Mouse (Mus musculus) thymus, postnatal 10 days (tissue): Measurements from ENCODE around the gene Spice1.

Source experiments
- DNase-seq, 2 experiments: peaks; one replicate each; pipeline ENCODE4 v3.0.0; 2021; ENCODE audit warnings: low spot score in 2 of 2

Spice1 gene

GRCm38 (mm10) chr16:44347071-44347901, at the start of gene Spice1:
Gene Spice1 (plus strand): TSS chr16:44347121.
- peak; percentile 91 to 96 for DNase-seq

GRCm38 (mm10) chr16:44299438-44300093, 47.4 kb upstream of the Spice1 start:
- peak in 1 of 2 experiments; percentile 8 for DNase-seq

- DNase-seq: no peak
Observed at GRCm38 (mm10) chr16:44302126-44302892, 44.6 kb upstream of the Spice1 start.

GRCm38 (mm10) chr16:44303822-44304221, 43.1 kb upstream of the Spice1 start:
- DNase-seq: no peak

- no peak for DNase-seq
Observed at GRCm38 (mm10) chr16:44305606-44306005, 41.3 kb upstream of the Spice1 start.

- DNase-seq: no peak
Observed at GRCm38 (mm10) chr16:44313422-44313821, 33.5 kb upstream of the Spice1 start.

GRCm38 (mm10) chr16:44316350-44316749, 30.6 kb upstream of the Spice1 start:
- DNase-seq: no peak

GRCm38 (mm10) chr16:44320232-44320631, 26.7 kb upstream of the Spice1 start:
- no peak for DNase-seq

- DNase-seq: no peak
Observed at GRCm38 (mm10) chr16:44328644-44329043, 18.3 kb upstream of the Spice1 start.

GRCm38 (mm10) chr16:44330657-44331056, 16.3 kb upstream of the Spice1 start:
- DNase-seq: no peak

GRCm38 (mm10) chr16:44331154-44331553, 15.8 kb upstream of the Spice1 start:
- DNase-seq: no peak

- no peak for DNase-seq
Observed at GRCm38 (mm10) chr16:44331671-44331994, 15.3 kb upstream of the Spice1 start.

GRCm38 (mm10) chr16:44331995-44332860, 14.7 kb upstream of the Spice1 start:
- peak; percentile 41 to 47 for DNase-seq

- peak; percentile 17 to 51 for DNase-seq
Observed at GRCm38 (mm10) chr16:44332861-44333284, 14.0 kb upstream of the Spice1 start, which contains the start of gene Sidt1. Gene Sidt1 (minus strand): TSS chr16:44333196.

- DNase-seq: no peak
Observed at GRCm38 (mm10) chr16:44337541-44337940, 9.4 kb upstream of the Spice1 start.

- DNase-seq: no peak
Observed at GRCm38 (mm10) chr16:44349801-44350397, 3.0 kb downstream of the Spice1 start.

- no peak for DNase-seq
Observed at GRCm38 (mm10) chr16:44356291-44356690, 9.4 kb downstream of the Spice1 start.

GRCm38 (mm10) chr16:44357571-44358268, 10.8 kb downstream of the Spice1 start:
- peak; percentile 72 to 73 for DNase-seq

- peak in 1 of 2 experiments; percentile 32 for DNase-seq
Observed at GRCm38 (mm10) chr16:44361921-44362890, 15.3 kb downstream of the Spice1 start.
